Mouse (Mus musculus) liver, embryonic 16.5 days (tissue): ENCODE data around the gene Gm10375. TPM values are rescaled to one million over a fixed set of nuclear protein-coding genes. Genes with fewer than 3 reads are reported as not detected.
"Not testable (repeated sequence)": the region's sequence is repeated elsewhere in the genome, so short reads cannot be mapped to it uniquely, and the experiment has no call there.

Source experiments
- ATAC-seq: fragments of 200-750 bp; cut with Nextera tagmentation; 2 replicates; pipeline ENCODE4 v1.8.0; 2017; ENCODE audit warnings: low read depth, mild to moderate bottlenecking, moderate number of reproducible peaks, moderate library complexity
- H3K27ac ChIP-seq: fragments of 300-500 bp; sonication (generic); 2 replicates; pipeline ENCODE4 v1.5.1; 2014; ENCODE audit warnings: mild to moderate bottlenecking, low read length
- H3K27me3 ChIP-seq: fragments of 300-500 bp; sonication (generic); 2 replicates; pipeline ENCODE4 v1.6.1; 2014; ENCODE audit warnings: low read depth, low read length, mixed read lengths; ENCODE audit not compliant: control insufficient read depth, insufficient read depth
- H3K36me3 ChIP-seq: fragments of 300-500 bp; sonication (generic); 2 replicates; pipeline ENCODE4 v1.6.1; 2014; ENCODE audit warnings: mild to moderate bottlenecking; ENCODE audit not compliant: control insufficient read depth, insufficient read depth
- H3K4me1 ChIP-seq: fragments of 300-500 bp; sonication (generic); 2 replicates; pipeline ENCODE4 v1.6.1; 2014; ENCODE audit warnings: low read depth, low read length, mixed read lengths; ENCODE audit not compliant: control insufficient read depth
- H3K4me2 ChIP-seq: fragments of 300-500 bp; sonication (generic); 2 replicates; pipeline ENCODE4 v1.6.1; 2014; ENCODE audit warnings: low read depth, low read length, mixed read lengths
- H3K4me3 ChIP-seq: fragments of 300-500 bp; sonication (generic); 2 replicates; pipeline ENCODE4 v1.5.1; 2014; ENCODE audit warnings: low read depth, mild to moderate bottlenecking, low read length
- H3K9ac ChIP-seq: fragments of 300-500 bp; sonication (generic); 2 replicates; pipeline ENCODE4 v1.6.1; 2014; ENCODE audit warnings: low read depth, low read length
- H3K9me3 ChIP-seq: fragments of 300-500 bp; sonication (generic); replicated peaks from 2 replicates; pipeline ENCODE4 v1.6.1; 2016; ENCODE audit warnings: low read length; ENCODE audit not compliant: control insufficient read depth
- WGBS: fragments of 180-500 bp; shearing (Covaris S2); extraction: QIAGEN DNeasy Blood & Tissue Kit; methylation state at CpG from one replicate; pipeline ENCODE4 v1.1.7; 2014; ENCODE audit not compliant: insufficient replicate concordance; 5-methylcytosine and 5-hydroxymethylcytosine counted together
- polyA plus RNA-seq: library from polyadenylated mRNA; unstranded; fragments of >200 nt; fragmentation: Nextera tagmentation; extraction: Ambion mirVana; gene quantifications from 2 replicates; pipeline ENCODE4 v1.2.1, GENCODE M21; 2015

Gm10375 gene
- polyA plus RNA-seq, result not detected in 2 replicates

- H3K4me2 ChIP-seq, ATAC-seq, H3K27ac ChIP-seq, H3K4me1 ChIP-seq, H3K36me3 ChIP-seq, H3K9me3 ChIP-seq, H3K27me3 ChIP-seq, H3K9ac ChIP-seq, H3K4me3 ChIP-seq: not testable (repeated sequence)
Measured at GRCm38 (mm10) chr14:43607913-43608312, at the start of gene Gm10375. Gene Gm10375, minus strand, starts transcription at chr14:43608013.

DNA sequence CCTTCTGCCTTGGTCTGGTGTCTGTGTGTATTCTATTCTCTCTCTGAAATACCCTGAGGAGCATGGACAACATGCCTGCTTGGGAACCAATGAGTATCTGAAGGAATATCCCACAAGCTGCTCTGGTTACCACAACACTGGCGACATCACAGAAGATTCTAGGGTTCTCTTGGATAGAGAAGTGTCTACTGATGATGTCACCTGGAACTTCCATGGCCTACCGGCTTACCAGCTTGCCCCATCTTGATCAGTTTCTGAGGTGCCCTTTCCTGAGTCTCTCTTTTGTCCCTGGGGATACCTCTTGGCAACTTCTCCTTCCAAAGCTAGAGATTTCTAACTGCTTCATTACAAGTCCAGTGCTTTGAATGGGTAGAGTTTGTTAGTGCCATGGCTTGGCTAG, 28.8 kb downstream of the Gm10375 start, which contains the start of gene Gm17654:
Gene Gm17654 (minus strand): TSS at position 101 of the 400 bp plus-strand sequence.
- H3K9me3 ChIP-seq, H3K4me2 ChIP-seq, ATAC-seq, H3K4me1 ChIP-seq, H3K27me3 ChIP-seq, H3K9ac ChIP-seq, H3K27ac ChIP-seq, H3K36me3 ChIP-seq, H3K4me3 ChIP-seq: not testable (repeated sequence)
- WGBS, result 50% methylated on average over 1 of the region's 2 CpGs

DNA sequence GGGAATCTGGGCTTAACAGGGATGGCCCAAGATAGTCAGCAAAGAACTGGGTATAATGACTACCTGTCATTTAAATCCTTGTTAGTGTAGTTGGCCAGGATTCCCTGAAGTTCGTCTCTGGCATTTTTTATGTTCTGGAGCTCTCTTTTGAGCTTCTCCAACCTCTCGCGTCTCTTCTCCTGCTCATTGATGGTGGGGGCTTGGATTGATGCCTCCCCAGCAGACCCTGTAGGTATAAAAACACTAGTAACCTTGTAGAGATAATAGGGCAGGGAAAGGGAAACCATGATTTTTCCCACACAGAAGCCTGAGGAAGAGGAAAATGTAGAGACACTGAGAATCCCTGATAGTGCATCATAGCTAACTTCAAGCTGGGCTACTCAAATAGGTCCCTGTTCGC, 29.8 kb downstream of the Gm10375 start:
- not testable (repeated sequence) for H3K9me3 ChIP-seq, H3K27me3 ChIP-seq, H3K4me1 ChIP-seq, H3K9ac ChIP-seq, H3K4me2 ChIP-seq, H3K27ac ChIP-seq, ATAC-seq, H3K4me3 ChIP-seq, H3K36me3 ChIP-seq
- WGBS, result 55% methylated on average over 4 of the region's 4 CpGs

Other genes with a start within 250 kb of the Gm10375 start
- gene Gm8138, start 191.7 kb downstream of the Gm10375 start, polyA plus RNA-seq, result not detected in 2 replicates
- not detected in 2 replicates for gene Gm5799, start 64.4 kb downstream of the Gm10375 start, polyA plus RNA-seq
- not detected in 2 replicates for gene Gm17654, start 28.9 kb downstream of the Gm10375 start, polyA plus RNA-seq
- gene Gm8165, start 69.2 kb upstream of the Gm10375 start, polyA plus RNA-seq, result not detected in 2 replicates
- gene Gm7324, start 89.8 kb upstream of the Gm10375 start, polyA plus RNA-seq, result 0.08 and 0.50 TPM in 2 replicates
- gene Gm16506, start 119.5 kb upstream of the Gm10375 start, polyA plus RNA-seq, result not detected in 2 replicates
- gene Gm6526, start 139.9 kb upstream of the Gm10375 start, polyA plus RNA-seq, result not detected in 2 replicates
- not detected in 2 replicates for gene Gm8180, start 176.7 kb upstream of the Gm10375 start, polyA plus RNA-seq